Mouse (Mus musculus): ENCODE results near the gene Awat1. TPM values are rescaled to one million over a fixed set of nuclear protein-coding genes. Genes with fewer than 3 reads are reported as not detected.
A peak's percentile ranks its signal among the peaks of the same experiment; 100 is the strongest.

Gene Awat1
- polyA plus RNA-seq, 1 experiment from 2014 or later, result not detected

DNA sequence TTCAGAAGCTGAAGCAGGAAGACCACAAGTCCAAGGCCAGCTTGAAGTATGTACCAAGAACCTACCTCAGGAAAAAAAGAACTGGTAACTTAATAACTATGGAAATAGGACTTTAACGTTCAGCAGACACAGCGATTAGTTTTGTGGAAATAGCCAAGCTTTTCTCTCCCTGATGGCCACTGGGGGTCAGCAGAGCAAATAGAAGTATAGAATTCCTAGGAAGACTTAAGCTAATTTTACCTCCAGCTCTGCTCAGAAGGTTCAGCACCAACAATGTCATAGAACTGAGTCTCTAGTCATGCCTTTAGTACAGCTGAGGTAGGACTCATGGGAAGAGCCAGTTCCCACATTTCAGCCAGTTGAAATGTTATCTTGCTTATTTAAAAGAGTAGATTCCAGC is 49.3 kb downstream of the Awat1 start:
- H3K4me3 ChIP-seq (replicated peaks; ENCODE audit: low read length), result no peak overlapping the region
- ATAC-seq (ENCODE audit: insufficient read depth, low FRiP score), result no peak
- no peaks in the 10 kb centered on the region for H3K27me3 ChIP-seq (ENCODE audit: control insufficient read depth, insufficient read depth, low read length)
- H3K9me3 ChIP-seq (replicated peaks; ENCODE audit: control insufficient read depth, low read length), result no peaks in the 10 kb centered on the region
- H3K27ac ChIP-seq (ENCODE audit: low read length), result no peak overlapping the region
- WGBS, result 64% methylated on average over 2 of the region's 2 CpGs
- H3K4me2 ChIP-seq (ENCODE audit: low read depth, low read length), result no peak overlapping the region
- no peaks in the 10 kb centered on the region for H3K36me3 ChIP-seq (ENCODE audit: control insufficient read depth, insufficient read depth, low read length)
- H3K9ac ChIP-seq (ENCODE audit: low read length), result no peak overlapping the region
- H3K4me1 ChIP-seq (ENCODE audit: control insufficient read depth, insufficient read depth, low read length), result no peaks in the 10 kb centered on the region

DNA sequence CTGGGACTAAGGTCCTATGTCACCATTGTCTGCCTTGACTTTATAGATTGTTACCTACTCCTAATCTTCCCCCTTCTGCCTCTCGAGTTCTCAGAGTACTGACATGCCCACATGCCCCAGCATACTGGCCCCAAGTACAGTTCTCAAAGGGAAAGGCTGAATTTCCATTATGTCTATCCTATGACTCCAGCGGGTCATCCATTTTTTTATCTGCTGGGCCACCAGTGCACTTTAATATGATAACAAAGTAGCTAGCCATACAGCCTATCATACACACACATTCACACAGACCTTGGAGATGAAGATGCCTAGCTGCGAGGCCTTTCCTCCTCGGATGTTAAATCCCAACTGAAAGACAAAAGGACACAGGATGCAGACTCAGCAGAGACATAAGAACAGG is 52.2 kb downstream of the Awat1 start:
- Histone ChIP-seq H3K9me3 (replicated peaks; ENCODE audit: control insufficient read depth, low read length) (no peaks in the 10 kb centered on the region), H3K27me3 (ENCODE audit: control insufficient read depth, insufficient read depth, low read length) (no peaks in the 10 kb centered on the region), H3K4me3 (replicated peaks; ENCODE audit: low read length) (no peak overlapping the region), H3K9ac (ENCODE audit: low read length) (no peak overlapping the region), H3K27ac (ENCODE audit: low read length) (no peak overlapping the region), H3K4me1 (ENCODE audit: control insufficient read depth, insufficient read depth, low read length) (no peaks in the 10 kb centered on the region), H3K4me2 (ENCODE audit: low read depth, low read length) (no peak overlapping the region), H3K36me3 (ENCODE audit: control insufficient read depth, insufficient read depth, low read length) (no peaks in the 10 kb centered on the region)
- WGBS, result 84% methylated on average over 4 of the region's 4 CpGs
- ATAC-seq (ENCODE audit: insufficient read depth, low FRiP score), result no peak

DNA sequence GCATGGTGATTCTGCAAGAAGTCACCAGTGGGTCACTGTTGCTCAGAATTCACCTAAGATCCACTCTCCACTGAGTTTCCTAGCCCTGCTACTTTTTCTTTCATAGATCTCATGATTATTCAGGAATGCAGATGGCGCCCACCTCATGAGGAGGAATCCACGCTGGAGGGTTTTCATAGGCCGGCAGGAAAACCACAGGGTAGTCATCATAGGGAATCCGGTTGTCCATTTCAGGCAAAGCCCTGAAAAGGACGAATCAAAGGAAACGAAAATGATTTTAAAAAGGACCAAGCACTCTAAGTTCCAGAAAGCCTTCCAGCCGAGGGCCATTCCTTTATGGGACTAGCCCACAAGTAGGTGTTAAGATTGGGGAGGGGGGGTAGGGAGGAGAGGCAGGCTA is 53.1 kb downstream of the Awat1 start:
- 33% methylated on average over 7 of the region's 7 CpGs for WGBS
- peak overlapping the region; percentile 77 for H3K9ac ChIP-seq (ENCODE audit: low read length)

DNA sequence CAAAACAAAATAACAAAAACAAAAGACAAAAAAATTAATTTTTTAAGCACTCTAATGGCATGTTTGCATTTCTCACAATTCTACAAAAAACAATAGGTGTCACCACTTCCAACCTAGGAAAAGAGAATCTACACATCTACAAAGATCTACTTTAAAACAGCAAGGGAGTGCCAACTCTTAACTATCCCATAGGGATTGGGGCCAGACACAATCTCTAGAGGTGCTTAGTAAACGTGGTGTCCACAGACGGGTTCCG is 53.4 kb downstream of the Awat1 start, which contains the start of gene Kif4:
Kif4 (plus strand) TSS at position 192 of the 256 bp plus-strand sequence.
- Histone ChIP-seq H3K36me3 (ENCODE audit: control insufficient read depth, insufficient read depth, low read length) (no peaks in the 10 kb centered on the region), H3K27ac (ENCODE audit: low read length) (peak within 1 kb of the TSS; percentile 46; the same call in 1 of the 2 replicates), H3K4me2 (ENCODE audit: low read depth, low read length) (peak within 1 kb of the TSS; percentile 69), H3K27me3 (ENCODE audit: control insufficient read depth, insufficient read depth, low read length) (no peaks in the 10 kb centered on the region), H3K9ac (ENCODE audit: low read length) (peak within 1 kb of the TSS; percentile 77), H3K4me1 (ENCODE audit: control insufficient read depth, insufficient read depth, low read length) (no peaks in the 10 kb centered on the region), H3K9me3 (replicated peaks; ENCODE audit: control insufficient read depth, low read length) (no peaks in the 10 kb centered on the region), H3K4me3 (replicated peaks; ENCODE audit: low read length) (peak within 1 kb of the TSS; percentile 55)
- no peak for ATAC-seq (ENCODE audit: insufficient read depth, low FRiP score)
- WGBS, result 24% methylated on average over 3 of the region's 3 CpGs

More for the DNA sequence above, 53.1 kb downstream of the Awat1 start:
- Histone ChIP-seq H3K4me1 (ENCODE audit: control insufficient read depth, insufficient read depth, low read length) (no peaks in the 10 kb centered on the region), H3K9me3 (replicated peaks; ENCODE audit: control insufficient read depth, low read length) (no peaks in the 10 kb centered on the region), H3K27me3 (ENCODE audit: control insufficient read depth, insufficient read depth, low read length) (no peaks in the 10 kb centered on the region), H3K27ac (ENCODE audit: low read length) (no peak overlapping the region), H3K36me3 (ENCODE audit: control insufficient read depth, insufficient read depth, low read length) (no peaks in the 10 kb centered on the region), H3K4me3 (replicated peaks; ENCODE audit: low read length) (peak overlapping the region; percentile 55), H3K4me2 (ENCODE audit: low read depth, low read length) (peak overlapping the region; percentile 62)
- ATAC-seq (ENCODE audit: insufficient read depth, low FRiP score), result no peak

DNA sequence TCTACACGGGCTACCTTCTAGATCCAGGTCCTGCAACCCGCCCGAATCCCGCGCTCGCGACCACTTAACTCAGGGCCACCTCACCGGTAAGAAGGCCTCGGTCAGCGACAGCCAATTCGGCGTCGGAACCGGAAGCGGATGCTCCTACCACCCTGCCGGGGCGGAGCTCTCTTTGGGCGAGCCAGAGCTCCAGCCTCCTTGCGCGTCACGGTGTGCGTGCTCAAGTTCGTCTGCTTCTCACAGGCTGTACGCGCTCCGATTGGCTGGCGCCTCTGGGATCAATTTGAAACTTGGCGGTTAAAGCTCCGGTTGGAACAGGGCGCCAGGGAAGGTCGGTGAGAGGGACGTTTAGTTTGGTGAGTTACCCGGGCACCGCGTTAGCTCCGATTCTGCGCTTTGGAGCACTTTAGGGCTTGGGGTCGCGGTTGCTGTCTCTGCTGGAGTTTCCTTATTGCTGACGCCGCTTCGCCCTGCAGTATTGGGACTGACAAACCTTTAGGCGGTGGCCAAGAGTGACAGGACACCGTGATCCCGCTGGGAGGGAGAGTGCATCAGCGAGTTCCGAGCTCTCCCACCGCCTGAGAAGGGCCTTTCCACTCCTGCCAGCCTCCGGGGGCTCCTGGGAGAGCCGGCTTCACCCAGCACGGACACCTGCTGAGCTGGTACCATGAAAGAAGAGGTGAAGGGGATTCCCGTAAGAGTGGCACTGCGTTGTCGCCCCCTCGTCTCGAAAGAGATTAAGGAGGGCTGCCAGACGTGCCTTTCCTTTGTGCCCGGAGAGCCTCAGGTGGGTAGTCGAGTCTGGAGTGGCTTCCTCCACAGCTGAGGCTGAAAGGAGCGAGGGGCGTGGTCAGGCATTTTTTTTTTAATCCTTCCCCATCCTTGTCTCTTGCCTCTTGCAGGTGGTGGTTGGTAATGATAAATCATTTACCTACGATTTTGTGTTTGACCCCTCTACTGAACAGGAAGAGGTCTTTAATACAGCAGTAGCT is 54.0 kb downstream of the Awat1 start, which contains the start of gene Pdzd11:
Pdzd11 (minus strand) TSS at position 767 of the 992 bp plus-strand sequence.
- peak within 1 kb of the TSS; percentile 69 for H3K4me2 ChIP-seq (ENCODE audit: low read depth, low read length)
- H3K4me3 ChIP-seq (replicated peaks; ENCODE audit: low read length), result peak within 1 kb of the TSS; percentile 55
- peak within 1 kb of the TSS; percentile 46; the same call in 1 of the 2 replicates for H3K27ac ChIP-seq (ENCODE audit: low read length)
- peak; percentile 100 for ATAC-seq (ENCODE audit: insufficient read depth, low FRiP score)
- peak within 1 kb of the TSS; percentile 77 for H3K9ac ChIP-seq (ENCODE audit: low read length)
- no peaks in the 10 kb centered on the region for H3K36me3 ChIP-seq (ENCODE audit: control insufficient read depth, insufficient read depth, low read length)
- H3K4me1 ChIP-seq (ENCODE audit: control insufficient read depth, insufficient read depth, low read length), result no peaks in the 10 kb centered on the region
- WGBS, result 17% methylated on average over 62 of the region's 62 CpGs
- no peaks in the 10 kb centered on the region for H3K9me3 ChIP-seq (replicated peaks; ENCODE audit: control insufficient read depth, low read length)
- no peaks in the 10 kb centered on the region for H3K27me3 ChIP-seq (ENCODE audit: control insufficient read depth, insufficient read depth, low read length)

Other genes starting within 250 kb of the Awat1 start
- not detected in 2 replicates for gene Otud6a, start 143.2 kb upstream of the Awat1 start, polyA plus RNA-seq (2015; fragmentation: Nextera tagmentation; extraction: Ambion mirVana)
- 0.55 and 0.84 TPM in 2 replicates for gene Awat2, start 129.5 kb upstream of the Awat1 start, polyA plus RNA-seq (2015; fragmentation: Nextera tagmentation; extraction: Ambion mirVana)
- gene Igbp1, start 78.0 kb upstream of the Awat1 start, polyA plus RNA-seq (2015; fragmentation: Nextera tagmentation; extraction: Ambion mirVana), result 33.2 and 35.1 TPM in 2 replicates
- not detected in 2 replicates for gene Dgat2l6, start 47.4 kb upstream of the Awat1 start, polyA plus RNA-seq (2015; fragmentation: Nextera tagmentation; extraction: Ambion mirVana)
- gene P2ry4, start 22.6 kb downstream of the Awat1 start, polyA plus RNA-seq (2015; fragmentation: Nextera tagmentation; extraction: Ambion mirVana), result 0.27 and 0.41 TPM in 2 replicates
- gene Arr3, start 33.2 kb downstream of the Awat1 start, polyA plus RNA-seq (2015; fragmentation: Nextera tagmentation; extraction: Ambion mirVana), result not detected in 2 replicates
- 22.8 and 25.5 TPM in 2 replicates for gene Kif4, start 53.5 kb downstream of the Awat1 start, polyA plus RNA-seq (2015; fragmentation: Nextera tagmentation; extraction: Ambion mirVana)
- gene Pdzd11, start 54.3 kb downstream of the Awat1 start, polyA plus RNA-seq (2015; fragmentation: Nextera tagmentation; extraction: Ambion mirVana), result 80.1 and 93.6 TPM in 2 replicates
- 12.0 and 12.1 TPM in 2 replicates for gene Gdpd2, start 157.6 kb downstream of the Awat1 start, polyA plus RNA-seq (2015; fragmentation: Nextera tagmentation; extraction: Ambion mirVana)
- gene Dlg3, start 195.5 kb downstream of the Awat1 start, polyA plus RNA-seq (2015; fragmentation: Nextera tagmentation; extraction: Ambion mirVana), result 8.6 and 9.7 TPM in 2 replicates